Mouse (Mus musculus): Measurements from ENCODE around the gene Midn.

The Midn gene

GRCm38 (mm10) chr10:80144159-80144558, 3.9 kb upstream of the Midn start:
- DNase-seq (ENCODE audit: low spot score): no peak

- peak; percentile 90 for DNase-seq (ENCODE audit: low spot score)
Measured at GRCm38 (mm10) chr10:80144864-80145838, 2.9 kb upstream of the Midn start.

- DNase-seq (ENCODE audit: low spot score): peak; percentile 59
Measured at GRCm38 (mm10) chr10:80145896-80146295, 2.2 kb upstream of the Midn start.

GRCm38 (mm10) chr10:80146568-80147011, 1.5 kb upstream of the Midn start:
- no peak for DNase-seq (ENCODE audit: low spot score)

- DNase-seq (ENCODE audit: low spot score): peak; percentile 69
Measured at GRCm38 (mm10) chr10:80147146-80147718, 840 bp upstream of the Midn start.

GRCm38 (mm10) chr10:80148610-80149290, 678 bp downstream of the Midn start:
- DNase-seq (ENCODE audit: low spot score): peak; percentile 97

GRCm38 (mm10) chr10:80149291-80150225, 1.5 kb downstream of the Midn start:
- DNase-seq (ENCODE audit: low spot score): peak; percentile 100

- peak; percentile 70 for DNase-seq (ENCODE audit: low spot score)
Measured at GRCm38 (mm10) chr10:80150226-80151210, 2.4 kb downstream of the Midn start.

- DNase-seq (ENCODE audit: low spot score): peak; percentile 65
Measured at GRCm38 (mm10) chr10:80151211-80152034, 3.4 kb downstream of the Midn start.

GRCm38 (mm10) chr10:80152071-80152872, 4.2 kb downstream of the Midn start:
- DNase-seq (ENCODE audit: low spot score): peak; percentile 84

- peak; percentile 88 for DNase-seq (ENCODE audit: low spot score)
Measured at GRCm38 (mm10) chr10:80152873-80153260, 4.8 kb downstream of the Midn start.

- no peak for DNase-seq (ENCODE audit: low spot score)
Measured at GRCm38 (mm10) chr10:80153713-80154112, 5.6 kb downstream of the Midn start.

- DNase-seq (ENCODE audit: low spot score): no peak
Measured at GRCm38 (mm10) chr10:80154384-80154783, 6.3 kb downstream of the Midn start.

- DNase-seq (ENCODE audit: low spot score): no peak
Measured at GRCm38 (mm10) chr10:80155277-80155676, 7.2 kb downstream of the Midn start.

GRCm38 (mm10) chr10:80156002-80156751, 8.1 kb downstream of the Midn start:
- peak; percentile 52 for DNase-seq (ENCODE audit: low spot score)

GRCm38 (mm10) chr10:80156752-80157053, 8.6 kb downstream of the Midn start:
- DNase-seq (ENCODE audit: low spot score): peak; percentile 68

GRCm38 (mm10) chr10:80157141-80157929, 9.3 kb downstream of the Midn start:
- DNase-seq (ENCODE audit: low spot score): no peak

All from MN1 (cell line).